Mouse (Mus musculus): ENCODE measurements around the gene Sdc3.

DNA sequence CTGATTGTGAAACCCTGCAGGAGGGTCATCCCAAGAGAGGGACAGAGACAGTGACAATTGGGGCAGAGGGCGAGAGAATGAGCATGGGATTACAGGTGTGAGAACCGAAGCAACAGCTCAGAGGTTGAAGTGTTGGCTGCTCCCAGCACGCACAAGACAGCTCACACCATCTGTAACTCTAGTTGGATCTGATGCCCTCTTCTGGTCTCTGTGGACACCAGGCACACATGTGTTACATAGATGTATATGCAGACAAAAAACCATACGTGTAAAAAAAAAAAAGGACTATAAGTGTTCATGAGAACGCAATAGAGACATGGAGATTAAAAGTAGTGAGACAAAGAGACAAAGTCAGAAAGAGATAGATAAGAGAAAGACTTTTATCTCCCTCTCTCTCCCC is 76.5 kb downstream of the Sdc3 start:
- TF ChIP-seq CTCF (IDR thresholded peaks at IDR 0.05; ENCODE audit: control insufficient read depth, insufficient read depth, low read length) (no peak), POLR2A (IDR thresholded peaks at IDR 0.05; ENCODE audit: borderline replicate concordance, control insufficient read depth, low read depth, low read length) (no peak)

Data from bone marrow, adult 2 months (tissue).